Mouse (Mus musculus): ENCODE measurements around the gene Ubtd2.

Ubtd2 gene

DNA sequence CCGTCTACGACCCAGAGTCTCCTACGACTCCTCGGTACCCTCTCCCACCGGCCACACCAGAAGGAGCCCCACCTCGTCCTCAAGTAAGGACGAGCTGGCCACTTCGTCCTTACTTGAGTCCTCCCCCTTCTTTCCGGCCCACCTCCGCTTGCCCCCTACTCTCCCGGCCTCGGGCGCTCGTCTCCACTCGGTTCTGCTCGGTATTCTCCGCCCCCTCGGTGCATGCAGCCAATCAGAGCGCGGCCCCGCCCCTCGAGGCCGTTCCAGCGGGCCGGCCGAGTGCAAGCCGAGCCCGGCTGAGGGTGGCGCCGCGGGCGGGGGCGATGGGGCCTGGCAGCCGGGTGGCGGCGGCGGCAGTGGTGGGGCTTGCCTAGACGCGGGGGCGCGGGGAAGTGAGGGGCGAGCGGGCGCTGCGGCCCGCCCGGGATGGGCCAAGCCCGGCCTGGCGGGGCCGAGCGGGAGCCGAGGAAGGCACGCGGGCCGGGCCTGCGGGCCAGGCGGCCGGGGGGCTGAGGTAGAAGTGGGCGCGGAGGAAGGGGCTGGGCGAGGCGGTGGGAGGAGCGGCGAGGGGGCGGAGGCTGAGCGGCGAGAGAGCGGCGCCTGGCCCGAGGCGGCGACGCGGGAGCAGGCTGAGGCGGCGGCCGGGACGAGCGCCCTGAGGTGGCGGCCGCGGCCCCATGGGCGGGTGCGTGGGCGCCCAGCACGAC lies at the start of gene Ubtd2:
Ubtd2 (plus strand) TSS at position 571 of the 707 bp plus-strand sequence.
- peak; percentile 89 for DNase-seq (ENCODE audit: low read depth, low spot score)

- DNase-seq (ENCODE audit: low read depth, low spot score), result no peak
These were observed 47.3 kb upstream of the Ubtd2 start for GRCm38 (mm10) chr11:32407863-32408262.

DNA sequence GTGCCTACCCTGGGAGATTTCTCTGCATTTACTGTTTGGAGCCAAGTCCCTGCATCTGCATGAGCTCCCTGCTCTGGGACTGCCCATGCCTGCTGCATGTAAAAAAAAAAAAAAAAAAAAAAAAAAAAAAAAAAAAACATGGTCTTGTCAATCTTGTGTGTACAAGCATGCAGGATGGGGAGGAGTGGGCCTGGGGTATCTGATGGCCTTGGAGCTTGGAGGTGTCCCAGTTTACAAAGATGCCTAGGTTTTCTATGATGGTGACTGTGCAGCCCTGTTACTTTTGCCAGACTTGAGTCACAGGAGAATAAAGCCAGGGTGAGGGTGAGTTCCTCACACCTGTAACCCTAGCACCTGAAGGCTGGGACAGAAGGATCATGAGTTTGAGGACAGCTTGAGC lies 46.1 kb upstream of the Ubtd2 start:
- no peak for DNase-seq (ENCODE audit: low read depth, low spot score)

GRCm38 (mm10) chr11:32409823-32410562 lies 45.2 kb upstream of the Ubtd2 start:
- no peak for DNase-seq (ENCODE audit: low read depth, low spot score)

GRCm38 (mm10) chr11:32420001-32420400 lies 35.2 kb upstream of the Ubtd2 start:
- peak; percentile 76 for DNase-seq (ENCODE audit: low read depth, low spot score)

- no peak for DNase-seq (ENCODE audit: low read depth, low spot score)
These were observed 31.9 kb upstream of the Ubtd2 start for GRCm38 (mm10) chr11:32423311-32423710.

DNA sequence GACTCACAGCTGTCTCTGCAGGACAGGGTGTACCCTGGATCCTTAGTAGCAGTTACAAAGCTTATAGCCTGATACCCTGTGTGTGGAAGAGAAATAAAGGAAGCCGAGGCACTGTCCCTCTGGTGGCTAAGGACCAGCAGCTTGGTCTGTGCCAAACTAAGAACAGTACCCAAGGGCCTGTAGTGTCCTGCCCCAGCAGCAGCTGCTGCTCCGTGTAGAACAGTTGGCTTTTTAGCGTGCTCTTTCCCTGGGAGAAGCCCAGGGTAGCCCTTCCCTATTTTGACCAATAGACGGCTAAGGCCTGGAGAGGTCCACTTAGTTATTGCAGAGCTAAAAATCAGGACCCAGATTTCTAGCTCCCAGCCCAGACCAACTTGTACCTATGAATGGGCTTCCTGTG lies 30.6 kb upstream of the Ubtd2 start:
- DNase-seq (ENCODE audit: low read depth, low spot score), result no peak

GRCm38 (mm10) chr11:32425043-32425658 lies 30.0 kb upstream of the Ubtd2 start:
- DNase-seq (ENCODE audit: low read depth, low spot score), result no peak

GRCm38 (mm10) chr11:32427537-32427936 lies 27.6 kb upstream of the Ubtd2 start:
- DNase-seq (ENCODE audit: low read depth, low spot score), result no peak

DNA sequence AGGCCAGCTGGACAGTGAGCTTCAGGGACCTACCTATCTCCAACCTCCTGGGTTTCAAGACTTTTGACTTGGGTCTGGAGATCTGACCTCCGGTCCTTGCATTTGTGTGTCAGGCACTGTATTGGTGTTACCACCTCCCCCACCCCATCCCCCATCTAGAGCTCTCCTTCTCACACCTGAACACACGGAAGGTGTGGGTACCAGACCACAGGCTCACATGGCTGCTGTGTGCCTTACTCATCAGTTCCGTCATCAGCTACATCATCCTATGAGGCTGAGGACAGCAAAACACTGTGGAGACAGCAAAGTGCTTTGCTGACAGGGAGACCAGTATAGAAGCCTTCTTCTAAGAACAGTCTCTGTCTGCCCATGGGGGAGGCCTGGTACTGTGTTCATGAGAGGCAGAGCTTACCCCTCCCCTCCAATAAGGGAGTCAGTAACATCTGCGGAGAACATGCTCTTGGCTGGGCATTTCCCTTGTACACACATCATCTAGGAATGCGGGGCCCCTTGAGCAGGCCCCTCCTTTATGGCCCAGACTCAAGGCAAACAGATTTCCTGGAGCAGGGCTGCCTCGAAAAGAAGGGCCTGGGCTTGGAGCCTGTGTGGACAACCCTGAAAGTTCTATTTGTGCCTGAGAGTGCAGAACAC lies 19.6 kb upstream of the Ubtd2 start:
- DNase-seq (ENCODE audit: low read depth, low spot score), result no peak

DNA sequence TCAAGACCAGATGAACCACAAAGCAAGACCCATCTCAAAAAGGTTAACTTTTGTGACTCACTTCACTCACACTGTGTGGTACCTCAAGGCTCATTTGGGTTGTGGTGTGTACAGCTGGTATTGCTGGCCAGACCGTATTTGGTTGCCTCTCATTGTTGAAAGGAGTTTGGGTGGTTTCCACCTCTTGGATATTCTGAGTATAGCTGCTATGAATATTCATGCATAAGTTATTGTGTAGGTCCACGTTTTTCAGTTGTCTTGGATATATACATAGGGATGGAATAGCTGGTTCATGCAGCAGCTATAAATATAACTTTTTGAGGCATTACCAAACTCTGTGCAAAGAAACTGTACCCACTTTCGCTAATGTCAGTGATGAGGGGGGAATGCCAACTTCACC lies 12.6 kb upstream of the Ubtd2 start:
- no peak for DNase-seq (ENCODE audit: low read depth, low spot score)

DNA sequence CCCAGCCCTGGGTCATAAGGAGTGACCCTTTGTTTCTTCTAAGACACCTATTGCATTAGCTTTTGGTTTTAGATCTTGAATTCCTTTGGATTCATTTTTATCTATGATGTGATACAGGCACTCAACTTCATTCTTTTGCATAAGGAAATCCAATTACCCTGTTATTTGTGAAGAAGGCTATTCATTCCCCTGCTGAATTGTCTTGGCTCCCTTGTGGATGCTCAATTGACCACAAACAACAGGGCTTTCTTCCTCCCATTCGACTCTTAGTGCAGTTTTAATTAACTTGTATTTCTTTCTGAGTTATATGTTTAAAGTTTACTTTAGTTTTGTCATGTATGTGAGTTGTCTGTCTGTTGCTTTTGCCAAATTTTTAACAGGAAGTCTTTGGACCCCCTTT lies 10.9 kb upstream of the Ubtd2 start:
- no peak for DNase-seq (ENCODE audit: low read depth, low spot score)

- DNase-seq (ENCODE audit: low read depth, low spot score), result no peak
These were observed 10.0 kb upstream of the Ubtd2 start for GRCm38 (mm10) chr11:32445135-32445534.

- no peak for DNase-seq (ENCODE audit: low read depth, low spot score)
These were observed 9.4 kb upstream of the Ubtd2 start for GRCm38 (mm10) chr11:32445637-32446226.

GRCm38 (mm10) chr11:32450216-32450615 lies 5.0 kb upstream of the Ubtd2 start:
- peak; percentile 60 for DNase-seq (ENCODE audit: low read depth, low spot score)

DNA sequence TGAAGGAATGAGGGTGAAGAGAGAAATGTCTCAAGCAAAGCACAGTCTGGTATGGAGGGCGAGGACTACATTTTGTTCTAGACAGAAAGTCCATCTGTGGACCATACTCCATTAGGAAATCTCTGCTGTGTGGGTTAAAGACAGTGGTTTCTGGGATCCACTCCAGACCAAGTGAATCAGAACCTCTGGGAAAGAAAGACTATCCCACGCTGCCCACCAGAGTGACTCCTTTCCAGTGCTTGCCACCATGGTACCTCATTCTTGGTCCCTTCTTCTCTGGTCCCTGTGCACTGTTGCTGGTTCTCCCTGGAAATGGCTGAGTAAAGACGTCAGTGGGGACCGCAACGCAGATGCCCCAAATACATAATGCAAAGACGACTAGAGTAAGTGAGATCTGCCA lies 3.9 kb upstream of the Ubtd2 start:
- no peak for DNase-seq (ENCODE audit: low read depth, low spot score)

GRCm38 (mm10) chr11:32452745-32453144 lies 2.4 kb upstream of the Ubtd2 start:
- no peak for DNase-seq (ENCODE audit: low read depth, low spot score)

GRCm38 (mm10) chr11:32453353-32453915 lies 1.7 kb upstream of the Ubtd2 start:
- no peak for DNase-seq (ENCODE audit: low read depth, low spot score)

- no peak for DNase-seq (ENCODE audit: low read depth, low spot score)
These were observed 855 bp upstream of the Ubtd2 start for GRCm38 (mm10) chr11:32454231-32454799.

GRCm38 (mm10) chr11:32455507-32456141 lies 454 bp downstream of the Ubtd2 start:
- DNase-seq (ENCODE audit: low read depth, low spot score), result peak; percentile 53

DNA sequence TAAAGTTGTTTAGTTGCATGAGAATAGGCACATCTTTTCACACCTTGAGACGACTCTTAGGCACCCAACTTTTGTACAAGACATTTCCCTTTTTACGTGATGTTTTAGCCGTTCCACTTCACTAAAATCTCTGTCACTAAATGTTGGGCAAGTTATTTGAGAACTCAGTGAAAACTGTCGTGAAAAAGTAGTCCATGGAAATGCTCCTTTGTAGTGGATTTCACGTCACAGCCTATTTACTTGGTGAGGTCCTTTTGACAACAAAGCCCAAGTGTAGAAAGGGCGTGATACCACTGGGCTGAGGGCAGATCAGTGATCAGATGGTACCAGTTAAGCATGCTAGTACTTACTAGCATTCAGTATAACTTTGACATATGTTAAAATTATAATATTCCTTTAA lies 1.2 kb downstream of the Ubtd2 start:
- no peak for DNase-seq (ENCODE audit: low read depth, low spot score)
